Mouse (Mus musculus) left cerebral cortex, adult 8-10 months (tissue): Measurements from ENCODE around the gene Rae1. TPM values are rescaled to one million over a fixed set of nuclear protein-coding genes. Genes with fewer than 3 reads are reported as not detected.

Experiments
- DNase-seq, 2 experiments: peaks; one replicate each; pipeline ENCODE4 v3.0.0; 2022; ENCODE audit warnings: low spot score in 2 of 2
- total RNA-seq, 4 experiments: library from RNA; stranded (reverse); gene quantifications; 2 replicates each; pipeline ENCODE4 v1.2.4; 2022

Gene Rae1
- total RNA-seq, 4 experiments from 2014 or later = 56.9 to 63.1 (median 62.1) TPM

- DNase-seq = no peak
Measured at GRCm38 (mm10) chr2:173048041-173048745, 48.3 kb downstream of the Rae1 start.

GRCm38 (mm10) chr2:173049231-173049630, 49.3 kb downstream of the Rae1 start:
- DNase-seq = no peak

GRCm38 (mm10) chr2:173049817-173050216, 49.9 kb downstream of the Rae1 start:
- DNase-seq = no peak

- no peak for DNase-seq
Measured at GRCm38 (mm10) chr2:173050604-173051382, 50.9 kb downstream of the Rae1 start.

GRCm38 (mm10) chr2:173052881-173053280, 53.0 kb downstream of the Rae1 start:
- no peak for DNase-seq

- DNase-seq = no peak
Measured at GRCm38 (mm10) chr2:173053846-173054245, 53.9 kb downstream of the Rae1 start.

- DNase-seq = no peak
Measured at GRCm38 (mm10) chr2:173056303-173056881, 56.5 kb downstream of the Rae1 start.

- DNase-seq = no peak
Measured at GRCm38 (mm10) chr2:173056882-173057315, 57.0 kb downstream of the Rae1 start.

GRCm38 (mm10) chr2:173057623-173058022, 57.7 kb downstream of the Rae1 start:
- DNase-seq = no peak

GRCm38 (mm10) chr2:173058263-173058662, 58.3 kb downstream of the Rae1 start:
- no peak for DNase-seq

GRCm38 (mm10) chr2:173060450-173060849, 60.5 kb downstream of the Rae1 start:
- DNase-seq = no peak

- no peak for DNase-seq
Measured at GRCm38 (mm10) chr2:173061443-173062351, 61.8 kb downstream of the Rae1 start.

- DNase-seq = no peak
Measured at GRCm38 (mm10) chr2:173063219-173063618, 63.3 kb downstream of the Rae1 start.

- DNase-seq = no peak
Measured at GRCm38 (mm10) chr2:173064864-173065263, 64.9 kb downstream of the Rae1 start.

Other genes with a start within 250 kb of the Rae1 start
- gene Bmp7, start 59.8 kb upstream of the Rae1 start, total RNA-seq = 10 to 100 TPM; 13.4 to 14.3 (median 13.9) TPM
- under 1 TPM; 0.32 to 0.59 (median 0.41) TPM for gene Spo11, start 22.4 kb upstream of the Rae1 start, total RNA-seq
- gene Rbm38, start 20.4 kb downstream of the Rae1 start, total RNA-seq = 1 to 10 TPM; 2.9 to 5.2 (median 3.6) TPM
- gene Ctcfl, start 119.4 kb downstream of the Rae1 start, total RNA-seq = under 1 TPM in 1 of 4 experiments, not detected in 3; 0.21 TPM
- under 1 TPM in 1 of 4 experiments, not detected in 3; 0.11 TPM for gene Pck1, start 152.9 kb downstream of the Rae1 start, total RNA-seq
- gene Zbp1, start 218.8 kb downstream of the Rae1 start, total RNA-seq = 1 to 10 TPM in 2 of 4 experiments, not detected in 2; 1.4 to 1.7 TPM